45 mouse cellular contexts compared by ENCODE assay signal in the genomic region with DNA sequence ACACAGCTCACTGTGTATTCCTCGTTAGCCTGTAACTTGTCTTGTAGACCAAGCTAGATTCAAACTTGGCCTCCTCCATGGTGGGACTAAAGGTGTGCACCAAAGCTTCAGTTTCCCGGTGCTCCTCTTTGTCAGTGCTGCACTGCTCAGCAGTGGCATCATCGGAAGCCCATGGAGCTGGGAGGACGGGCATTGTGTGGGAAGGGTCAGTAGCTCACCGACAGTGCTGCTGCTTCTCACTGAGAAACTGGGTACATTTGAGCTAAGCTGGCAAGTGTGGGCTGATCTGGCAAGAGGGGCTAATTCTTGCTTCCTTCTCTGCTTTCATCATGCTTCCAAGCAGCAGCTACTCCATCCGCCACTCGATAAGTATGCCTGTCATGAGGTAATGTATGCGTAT. TPM values are rescaled to one million over a fixed set of nuclear protein-coding genes. Genes with fewer than 3 reads are reported as not detected.
"Had no signal": no experiment of that assay in that cellular context is flagged by ENCODE, and none has a peak within 500 bp of the region (broad histone marks: within the 10 kb centered on the region; RNA-seq: fewer than 3 reads in every experiment).

No protein-coding gene starts in this region.

- H3K27ac ChIP-seq: left cerebral cortex, adult 2 months; limb, embryonic 10.5 days; limb, embryonic 12.5 days; limb, embryonic 13.5 days; limb, embryonic 15.5 days; liver, embryonic 12.5 days; liver, embryonic 13.5 days; liver, embryonic 14.5 days; liver, embryonic 15.5 days; lung, embryonic 15.5 days; macrophage; midbrain, embryonic 10.5 days; midbrain, embryonic 12.5 days; midbrain, embryonic 13.5 days; midbrain, embryonic 15.5 days; neural tube, embryonic 12.5 days had no signal

- ATAC-seq: liver, embryonic 12.5 days; liver, postnatal 0 days; lung, postnatal 0 days; midbrain, embryonic 13.5 days; midbrain, embryonic 15.5 days; midbrain, embryonic 16.5 days had no signal

- H3K4me2 ChIP-seq: limb, embryonic 12.5 days; limb, embryonic 13.5 days; limb, embryonic 15.5 days; liver, embryonic 11.5 days; liver, embryonic 12.5 days; liver, embryonic 13.5 days; liver, embryonic 15.5 days; lung, embryonic 14.5 days; lung, embryonic 15.5 days; midbrain, embryonic 12.5 days; midbrain, embryonic 13.5 days; midbrain, embryonic 15.5 days; neural tube, embryonic 12.5 days had no signal

- H3K9me3 ChIP-seq: limb, embryonic 10.5 days; limb, embryonic 12.5 days; limb, embryonic 13.5 days; limb, embryonic 15.5 days; liver, embryonic 12.5 days; liver, embryonic 13.5 days; liver, embryonic 15.5 days; lung, embryonic 15.5 days; megakaryocyte, embryonic 14.5 days; midbrain, embryonic 10.5 days; midbrain, embryonic 12.5 days; midbrain, embryonic 13.5 days; midbrain, embryonic 15.5 days; neural tube, embryonic 12.5 days had no signal

- H3K27me3 ChIP-seq: limb, embryonic 12.5 days; limb, embryonic 13.5 days; limb, embryonic 15.5 days; liver, embryonic 12.5 days; liver, embryonic 13.5 days; liver, embryonic 15.5 days; lung, embryonic 15.5 days; megakaryocyte, embryonic 14.5 days; midbrain, embryonic 12.5 days; midbrain, embryonic 13.5 days; midbrain, embryonic 15.5 days; neural tube, embryonic 12.5 days had no signal

- H3K4me1 ChIP-seq: limb, embryonic 10.5 days; limb, embryonic 12.5 days; limb, embryonic 13.5 days; limb, embryonic 15.5 days; liver, embryonic 12.5 days; liver, embryonic 13.5 days; liver, embryonic 15.5 days; lung, embryonic 15.5 days; midbrain, embryonic 10.5 days; midbrain, embryonic 12.5 days; midbrain, embryonic 13.5 days; midbrain, embryonic 15.5 days; neural tube, embryonic 12.5 days had no signal

- H3K9ac ChIP-seq: limb, embryonic 12.5 days; limb, embryonic 13.5 days; limb, embryonic 15.5 days; liver, embryonic 12.5 days; liver, embryonic 13.5 days; liver, embryonic 14.5 days; liver, embryonic 15.5 days; liver, postnatal 0 days; lung, embryonic 14.5 days; lung, embryonic 15.5 days; midbrain, embryonic 12.5 days; midbrain, embryonic 13.5 days; midbrain, embryonic 15.5 days; neural tube, embryonic 12.5 days had no signal

- H3K4me3 ChIP-seq: left cerebral cortex, adult 2 months; limb, embryonic 10.5 days; limb, embryonic 12.5 days; limb, embryonic 13.5 days; limb, embryonic 15.5 days; liver, embryonic 12.5 days; liver, embryonic 13.5 days; liver, embryonic 15.5 days; lung, embryonic 15.5 days; megakaryocyte, embryonic 14.5 days; midbrain, embryonic 10.5 days; midbrain, embryonic 12.5 days; midbrain, embryonic 13.5 days; midbrain, embryonic 15.5 days; myocyte; neural tube, embryonic 12.5 days had no signal

- DNase-seq: left cerebral cortex, postnatal 4 days; liver; liver, embryonic 13.5 days; liver, postnatal 0 days; lung, adult 18-20 months; lung, adult 2 months; lung, embryonic 14.5 days; lung, postnatal 10 days; lung, postnatal 14 days; lung, postnatal 36 days; lung, postnatal 4 days; midbrain, embryonic 14.5 days had no signal

RNA-seq across cellular contexts. Expression of a gene that starts 18.2 kb away (rescaled TPM):
- total RNA-seq: left cerebral cortex, adult 2 months; left cerebral cortex, adult 8-10 months; left cerebral cortex, postnatal 10 days; left cerebral cortex, postnatal 14 days; left cerebral cortex, postnatal 25 days; left cerebral cortex, postnatal 36 days; left cerebral cortex, postnatal 4 days; liver, adult 2 months; megakaryocyte progenitor cell, adult 5-6 weeks; megakaryocyte, adult 5-6 weeks; megakaryocyte-erythroid progenitor cell, adult 5-6 weeks; monocyte, adult 5-6 weeks had no signal
- polyA plus RNA-seq: limb, embryonic 12.5 days; limb, embryonic 14.5 days; liver, adult 2 months; liver, embryonic 11.5 days; liver, embryonic 12.5 days; liver, embryonic 15.5 days; liver, embryonic 16.5 days; lung, adult 2 months; macrophage; midbrain, embryonic 10.5 days; midbrain, embryonic 12.5 days; midbrain, embryonic 13.5 days; midbrain, embryonic 16.5 days; neural tube, embryonic 11.5 days had no signal
